Comparison of ENCODE assay signal across 7 mouse cellular contexts in genomic region chr8:70477269-70477982, GRCm38 (mm10). TPM values are rescaled to one million over a fixed set of nuclear protein-coding genes. Genes with fewer than 3 reads are reported as not detected.
A peak's percentile ranks its signal among the peaks of the same experiment; 100 is the strongest.
DNase-seq lines count a peak whose midpoint lies in the region; ATAC-seq lines count a peak whose summit lies in the region.

No protein-coding gene starts in this region.

- H3K9ac ChIP-seq in hindbrain, embryonic 16.5 days (ENCODE audit: low read depth, low read length) = peak overlapping the region; percentile 96
- no peak overlapping the region; the same call in 1 of the 2 replicates for H3K9ac ChIP-seq in liver, embryonic 16.5 days (ENCODE audit: low read depth, low read length)
- H3K9ac ChIP-seq in stomach, embryonic 15.5 days = no peak overlapping the region

- peaks cover 19% of the 10 kb centered on the region for H3K4me1 ChIP-seq in hindbrain, embryonic 16.5 days (ENCODE audit: control insufficient read depth, insufficient read depth, low read depth, low read length)
- H3K4me1 ChIP-seq in liver, embryonic 16.5 days (ENCODE audit: control insufficient read depth, low read depth, low read length) = peaks cover 26% of the 10 kb centered on the region
- peaks cover 16% of the 10 kb centered on the region; the same call in 1 of the 2 replicates for H3K4me1 ChIP-seq in stomach, embryonic 15.5 days

- ATAC-seq in hindbrain, embryonic 16.5 days = peak; percentile 26
- peak; percentile 25 for ATAC-seq in liver, embryonic 16.5 days (ENCODE audit: low read depth)
- ATAC-seq in stomach, embryonic 15.5 days (ENCODE audit: insufficient read depth, low FRiP score, low read depth) = peak; percentile 35

- DNase-seq in thymus, postnatal 4 days = peak; percentile 47
- DNase-seq in thymus, postnatal 25 days = no peak
- DNase-seq in embryo, embryonic 11 days = peak; percentile 71
- no peak for DNase-seq in layer of hippocampus, postnatal 10 days (ENCODE audit: low spot score in 2 of 2)

- 0 out of 2 replicates have a peak, but pooled peaks cover 3% of the 10 kb centered on the region for H3K27me3 ChIP-seq in hindbrain, embryonic 16.5 days (replicated peaks; ENCODE audit: control insufficient read depth, insufficient read depth, low read length)
- peaks cover 20% of the 10 kb centered on the region for H3K27me3 ChIP-seq in liver, embryonic 16.5 days (ENCODE audit: control insufficient read depth, insufficient read depth, low read depth, low read length)
- H3K27me3 ChIP-seq in stomach, embryonic 15.5 days (replicated peaks) = 0 out of 2 replicates have a peak, but pooled peaks cover 4% of the 10 kb centered on the region

- no peaks in the 10 kb centered on the region for H3K36me3 ChIP-seq in hindbrain, embryonic 16.5 days (ENCODE audit: control insufficient read depth, insufficient read depth, low read length)
- H3K36me3 ChIP-seq in liver, embryonic 16.5 days (ENCODE audit: control insufficient read depth, insufficient read depth) = no peaks in the 10 kb centered on the region
- 0 out of 2 replicates have a peak, but pooled peaks cover 3% of the 10 kb centered on the region for H3K36me3 ChIP-seq in stomach, embryonic 15.5 days

- peak overlapping the region; percentile 89 for H3K4me3 ChIP-seq in hindbrain, embryonic 16.5 days (ENCODE audit: low read length)
- H3K4me3 ChIP-seq in liver, embryonic 16.5 days (ENCODE audit: low read depth, low read length) = peak overlapping the region; percentile 80
- H3K4me3 ChIP-seq in stomach, embryonic 15.5 days (replicated peaks) = peak overlapping the region; percentile 62

- no peaks in the 10 kb centered on the region for H3K9me3 ChIP-seq in hindbrain, embryonic 16.5 days (ENCODE audit: control insufficient read depth, low read length)
- H3K9me3 ChIP-seq in liver, embryonic 16.5 days (replicated peaks; ENCODE audit: control insufficient read depth, low read length) = no peaks in the 10 kb centered on the region
- H3K9me3 ChIP-seq in stomach, embryonic 15.5 days = no peaks in the 10 kb centered on the region

- peak overlapping the region; percentile 90 for H3K4me2 ChIP-seq in hindbrain, embryonic 16.5 days (ENCODE audit: low read length)
- peak overlapping the region; percentile 90 for H3K4me2 ChIP-seq in liver, embryonic 16.5 days (ENCODE audit: low read depth, low read length)
- H3K4me2 ChIP-seq in stomach, embryonic 15.5 days = peak overlapping the region; percentile 80

- no peak overlapping the region for H3K27ac ChIP-seq in hindbrain, embryonic 16.5 days (ENCODE audit: low read depth, low read length)
- H3K27ac ChIP-seq in liver, embryonic 16.5 days (ENCODE audit: low read length) = peak overlapping the region; percentile 74
- peak overlapping the region; percentile 75 for H3K27ac ChIP-seq in stomach, embryonic 15.5 days

- 5% methylated on average over 21 of the region's 21 CpGs for WGBS in hindbrain, embryonic 16.5 days
- 2% methylated on average over 21 of the region's 21 CpGs for WGBS in liver, embryonic 16.5 days (ENCODE audit: insufficient replicate concordance)
- 3% methylated on average over 21 of the region's 21 CpGs for WGBS in stomach, embryonic 15.5 days

RNA-seq across cellular contexts. Expression of gene Klhl26, which starts 0.7 kb away (rescaled TPM):
- 36.1 and 37.5 TPM in 2 replicates for polyA plus RNA-seq in hindbrain, embryonic 16.5 days (2015; fragmentation: Nextera tagmentation; extraction: Ambion mirVana)
- 5.6 and 7.1 TPM in 2 replicates for polyA plus RNA-seq in liver, embryonic 16.5 days (2015; fragmentation: Nextera tagmentation; extraction: Ambion mirVana)
- polyA plus RNA-seq in stomach, embryonic 15.5 days (2015; fragmentation: Nextera tagmentation; extraction: Ambion mirVana) = 20.5 and 20.7 TPM in 2 replicates
- 10 to 100 TPM; 35.6 to 38.4 TPM for total RNA-seq in layer of hippocampus, postnatal 10 days (2021)

RNA-seq across cellular contexts. Expression of gene Tmem59l, which starts 9.7 kb away (rescaled TPM):
- 164 and 190 TPM in 2 replicates for polyA plus RNA-seq in hindbrain, embryonic 16.5 days (2015; fragmentation: Nextera tagmentation; extraction: Ambion mirVana)
- polyA plus RNA-seq in liver, embryonic 16.5 days (2015; fragmentation: Nextera tagmentation; extraction: Ambion mirVana) = not detected in 2 replicates
- polyA plus RNA-seq in stomach, embryonic 15.5 days (2015; fragmentation: Nextera tagmentation; extraction: Ambion mirVana) = 3.0 and 3.5 TPM in 2 replicates
- 100 to 1,000 TPM; 174 to 175 TPM for total RNA-seq in layer of hippocampus, postnatal 10 days (2021)

RNA-seq across cellular contexts. Expression of gene Crlf1, which starts 15.5 kb away (rescaled TPM):
- 9.3 and 15.5 TPM in 2 replicates for polyA plus RNA-seq in hindbrain, embryonic 16.5 days (2015; fragmentation: Nextera tagmentation; extraction: Ambion mirVana)
- polyA plus RNA-seq in liver, embryonic 16.5 days (2015; fragmentation: Nextera tagmentation; extraction: Ambion mirVana) = 0.83 and 1.3 TPM in 2 replicates
- polyA plus RNA-seq in stomach, embryonic 15.5 days (2015; fragmentation: Nextera tagmentation; extraction: Ambion mirVana) = 2.9 and 4.1 TPM in 2 replicates
- 10 to 100 TPM; 21.3 to 22.0 TPM for total RNA-seq in layer of hippocampus, postnatal 10 days (2021)

RNA-seq across cellular contexts. Expression of gene Rex1bd, which starts 29.1 kb away (rescaled TPM):
- 173 and 192 TPM in 2 replicates for polyA plus RNA-seq in hindbrain, embryonic 16.5 days (2015; fragmentation: Nextera tagmentation; extraction: Ambion mirVana)
- polyA plus RNA-seq in liver, embryonic 16.5 days (2015; fragmentation: Nextera tagmentation; extraction: Ambion mirVana) = 53.7 and 55.6 TPM in 2 replicates
- 125 and 130 TPM in 2 replicates for polyA plus RNA-seq in stomach, embryonic 15.5 days (2015; fragmentation: Nextera tagmentation; extraction: Ambion mirVana)
- total RNA-seq in layer of hippocampus, postnatal 10 days (2021) = 100 to 1,000 TPM in 1 of 2 experiments, 10 to 100 TPM in 1; 97.8 to 106 TPM

RNA-seq across cellular contexts. Expression of gene Uba52, which starts 33.2 kb away (rescaled TPM):
- polyA plus RNA-seq in hindbrain, embryonic 16.5 days (2015; fragmentation: Nextera tagmentation; extraction: Ambion mirVana) = 576 and 598 TPM in 2 replicates
- polyA plus RNA-seq in liver, embryonic 16.5 days (2015; fragmentation: Nextera tagmentation; extraction: Ambion mirVana) = 490 and 558 TPM in 2 replicates
- polyA plus RNA-seq in stomach, embryonic 15.5 days (2015; fragmentation: Nextera tagmentation; extraction: Ambion mirVana) = 843 and 950 TPM in 2 replicates
- total RNA-seq in layer of hippocampus, postnatal 10 days (2021) = 1,000 to 10,000 TPM in 1 of 2 experiments, 100 to 1,000 TPM in 1; 916 to 1,148 TPM

Comparison
In these comparisons a context has a peak if more than half of its experiments do, and no peak if none do; other contexts are left out.
1. DNase-seq: peak in thymus, postnatal 4 days (single experiment) and embryo, embryonic 11 days (single experiment); none in thymus, postnatal 25 days (single experiment) and layer of hippocampus, postnatal 10 days (0 of 2).
2. RNA of gene Tmem59l, which starts 9.7 kb away (polyA plus RNA-seq): 164 to 190 TPM in hindbrain, embryonic 16.5 days; 3.0 to 3.5 TPM in stomach, embryonic 15.5 days and not detected in liver, embryonic 16.5 days; every median in the first group is over 10 times any median in the second.
3. Peak in every context shown above with its lines, with median percentiles within 50 percentile points of each other: ATAC-seq, H3K4me2 ChIP-seq and H3K4me3 ChIP-seq.